Mouse (Mus musculus) MEL (cell line): ENCODE results near the gene Gfra1.

Experiments
- CTCF ChIP-seq, 3 experiments: IDR thresholded peaks in 2 of 3; conservative IDR thresholded peaks in 1 of 3; 2 replicates each; pipeline ENCODE4 v1.5.1; 2011 to 2012; ENCODE audit warnings: low read length in 3 of 3, low read depth in 2 of 3, mild to moderate bottlenecking in 2 of 3, improper control_type of control experiment in 1 of 3, inconsistent platforms in 1 of 3, mixed read lengths in 1 of 3, moderate library complexity in 1 of 3; ENCODE audit not compliant: control insufficient read depth in 1 of 3, insufficient read depth in 1 of 3, poor library complexity in 1 of 3, severe bottlenecking in 1 of 3
- MAFK ChIP-seq: IDR thresholded peaks from 2 replicates; pipeline ENCODE4 v1.6.1; 2011; ENCODE audit warnings: low read depth, mild to moderate bottlenecking, low read length, improper control_type of control experiment, borderline replicate concordance
- ZMIZ1 ChIP-seq: IDR thresholded peaks from 2 replicates; pipeline ENCODE4 v1.6.1; 2012; ENCODE audit warnings: low read depth, mild to moderate bottlenecking, inconsistent platforms, low read length, improper control_type of control experiment, moderate library complexity

DNA sequence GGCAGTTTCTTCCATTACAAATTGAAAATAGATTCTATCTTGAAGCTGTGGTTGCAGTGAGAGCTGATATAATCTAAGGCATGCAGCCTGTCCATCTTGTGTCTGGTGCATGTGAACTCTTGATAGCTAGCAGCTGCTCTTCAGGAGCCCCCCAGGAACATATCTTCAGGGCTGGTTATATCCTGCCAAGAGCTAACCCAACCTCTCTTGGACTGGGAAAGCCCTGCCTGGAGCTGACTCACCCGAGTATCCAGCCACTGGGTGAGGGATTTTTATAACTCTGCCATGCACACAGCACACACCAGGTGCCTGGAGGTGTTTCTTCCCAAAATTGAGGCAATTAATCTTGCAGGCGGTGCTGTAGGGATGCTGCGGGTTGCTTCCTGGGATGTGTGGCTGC, 228.8 kb downstream of the Gfra1 start:
- TF ChIP-seq CTCF (IDR thresholded peaks at IDR 0.05 in 2 of 3, conservative IDR thresholded peaks at IDR 0.05 in 1 of 3; ENCODE audit: control insufficient read depth in 1 of 3, insufficient read depth in 1 of 3, low read depth in 2 of 3, low read length in 3 of 3, poor library complexity in 1 of 3, severe bottlenecking in 1 of 3) = no peak
- TF ChIP-seq MAFK = no peak
- no peak for TF ChIP-seq ZMIZ1
